Mouse (Mus musculus): ENCODE measurements at regions not wholly inside any gene's neighbourhood (a gene's known extent, or its start where the extent isn't known, plus 50 kb on each side); places are given as distances from the start of the nearest gene placed in this dataset.

GRCm38 (mm10) chr10:111814648-111815047 is 157.8 kb upstream of the Krr1 start:
- no peak for ATAC-seq (ENCODE audit: insufficient number of reproducible peaks, low FRiP score, low TSS enrichment)

DNA sequence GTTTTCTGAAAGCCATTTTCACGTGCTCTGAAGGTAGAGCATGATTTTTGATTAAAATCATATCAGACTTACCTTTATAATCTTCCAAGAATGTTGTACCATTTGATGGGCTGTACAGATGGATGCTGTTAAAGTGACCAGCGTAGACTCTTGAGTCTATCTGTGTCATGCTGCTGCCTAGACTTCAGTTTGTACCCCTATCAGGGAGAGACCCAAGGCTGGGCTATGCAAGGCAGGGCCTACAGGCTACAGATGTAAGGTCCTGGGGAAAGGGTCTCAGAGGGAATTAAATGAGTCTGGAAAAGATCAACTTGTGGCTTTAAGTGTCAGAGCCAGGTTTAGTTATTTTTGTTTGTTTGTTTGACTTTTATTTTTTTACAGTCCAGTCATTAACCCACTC is 157.3 kb upstream of the Krr1 start:
- ATAC-seq (ENCODE audit: insufficient number of reproducible peaks, low FRiP score, low TSS enrichment): no peak

GRCm38 (mm10) chr10:111815821-111816599 is 156.5 kb upstream of the Krr1 start:
- no peak for ATAC-seq (ENCODE audit: insufficient number of reproducible peaks, low FRiP score, low TSS enrichment)

DNA sequence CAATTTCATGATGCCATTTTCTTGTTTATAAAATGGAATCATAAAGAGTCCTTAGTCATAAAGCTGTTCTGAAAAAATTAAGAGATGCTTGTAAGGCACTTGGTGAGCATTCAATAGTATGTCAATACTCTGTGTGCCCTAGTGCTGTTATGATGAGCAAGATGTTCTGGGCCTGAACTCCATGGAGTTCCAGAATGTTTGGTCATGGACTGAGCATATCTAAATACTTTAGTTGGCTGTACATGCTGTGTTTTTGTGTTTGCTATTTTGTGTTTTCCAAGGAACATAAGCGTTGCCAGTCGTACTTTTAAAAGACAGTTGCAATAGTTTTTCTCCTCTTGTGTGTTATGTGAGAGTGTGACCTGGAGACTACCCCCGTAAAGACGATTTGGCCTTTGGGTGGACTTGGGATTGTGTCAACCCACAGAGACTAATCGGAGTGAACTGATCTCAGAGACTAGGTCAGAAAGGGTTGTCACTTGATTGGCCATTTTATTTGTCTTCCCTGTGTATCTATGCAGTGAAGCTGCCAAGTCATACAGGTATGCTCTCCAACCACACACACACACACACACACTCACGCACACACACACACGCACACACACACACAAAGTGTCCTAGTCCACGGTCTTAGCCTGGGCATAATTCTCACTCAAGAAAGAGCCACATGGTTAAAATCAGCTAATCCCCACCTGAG is 152.6 kb upstream of the Krr1 start:
- no peak for ATAC-seq (ENCODE audit: insufficient number of reproducible peaks, low FRiP score, low TSS enrichment)

DNA sequence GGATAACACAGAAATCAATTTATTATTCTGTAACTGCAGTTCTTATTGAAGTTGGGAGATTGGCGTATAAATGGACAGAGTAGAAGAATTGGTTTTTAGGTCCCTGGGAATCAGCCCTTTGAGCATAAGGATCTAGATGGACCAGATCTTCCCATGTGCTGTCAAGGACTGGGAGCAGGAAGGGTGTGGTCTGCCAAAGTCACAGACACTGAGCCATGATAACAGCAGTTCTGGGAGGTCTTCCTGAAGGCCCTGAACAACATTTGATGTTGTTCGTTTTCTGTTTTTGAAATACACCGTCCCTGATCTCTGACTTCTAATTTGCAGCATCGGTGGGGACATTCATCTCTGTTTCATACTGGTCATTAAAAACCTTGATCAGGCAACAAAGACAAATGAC is 147.6 kb upstream of the Krr1 start:
- ATAC-seq (ENCODE audit: insufficient number of reproducible peaks, low FRiP score, low TSS enrichment): no peak

- ATAC-seq (ENCODE audit: insufficient number of reproducible peaks, low FRiP score, low TSS enrichment): no peak
Measured at GRCm38 (mm10) chr10:111826033-111826754, 146.3 kb upstream of the Krr1 start.

- no peak for ATAC-seq (ENCODE audit: insufficient number of reproducible peaks, low FRiP score, low TSS enrichment)
Measured at GRCm38 (mm10) chr10:111827246-111827645, 145.2 kb upstream of the Krr1 start.

DNA sequence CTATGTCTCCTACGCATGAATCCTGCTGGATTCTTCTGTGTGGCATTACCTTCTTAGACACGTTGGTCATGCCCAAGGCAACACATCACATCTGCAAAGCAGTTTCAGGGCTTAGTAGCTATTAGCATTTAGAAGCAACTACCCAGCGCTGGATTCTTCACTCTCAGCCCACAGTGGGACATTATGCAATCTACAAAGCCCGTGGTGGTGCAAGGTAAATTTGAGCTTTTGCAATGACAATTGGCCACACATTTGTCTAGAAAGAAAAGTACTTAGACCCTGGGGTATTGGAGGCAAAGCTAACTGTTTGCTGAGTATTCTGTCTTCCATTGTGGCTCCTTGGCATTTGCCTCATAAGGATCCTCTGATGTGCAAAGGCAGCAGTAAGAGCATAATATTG is 144.5 kb upstream of the Krr1 start:
- ATAC-seq (ENCODE audit: insufficient number of reproducible peaks, low FRiP score, low TSS enrichment): no peak

- ATAC-seq (ENCODE audit: insufficient number of reproducible peaks, low FRiP score, low TSS enrichment): no peak
Measured at GRCm38 (mm10) chr10:111828610-111829009, 143.9 kb upstream of the Krr1 start.

GRCm38 (mm10) chr10:111829291-111829690 is 143.2 kb upstream of the Krr1 start:
- ATAC-seq (ENCODE audit: insufficient number of reproducible peaks, low FRiP score, low TSS enrichment): no peak

- no peak for ATAC-seq (ENCODE audit: insufficient number of reproducible peaks, low FRiP score, low TSS enrichment)
Measured at GRCm38 (mm10) chr10:111831105-111831504, 141.4 kb upstream of the Krr1 start.

DNA sequence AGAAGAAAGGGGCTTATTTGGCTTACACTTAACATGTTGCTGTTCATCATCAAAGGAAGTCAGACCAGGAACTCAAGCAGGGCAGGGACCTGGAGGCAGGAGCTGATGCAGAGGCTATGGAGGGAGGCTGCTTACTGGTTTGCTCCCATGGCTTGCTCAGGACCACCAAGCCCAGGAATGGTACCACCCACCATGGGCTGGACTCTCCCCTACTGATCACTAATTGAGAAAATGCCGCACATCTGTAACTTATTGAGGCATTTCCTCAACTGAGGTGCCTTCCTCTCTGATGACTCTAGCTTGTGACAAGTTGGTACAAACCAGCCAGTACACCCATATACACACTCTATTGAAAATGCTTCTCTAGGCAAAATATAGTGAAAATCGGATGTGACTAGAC is 138.9 kb upstream of the Krr1 start:
- no peak for ATAC-seq (ENCODE audit: insufficient number of reproducible peaks, low FRiP score, low TSS enrichment)

GRCm38 (mm10) chr10:111834280-111834679 is 138.2 kb upstream of the Krr1 start:
- ATAC-seq (ENCODE audit: insufficient number of reproducible peaks, low FRiP score, low TSS enrichment): no peak

GRCm38 (mm10) chr10:111834925-111835823 is 137.3 kb upstream of the Krr1 start:
- ATAC-seq (ENCODE audit: insufficient number of reproducible peaks, low FRiP score, low TSS enrichment): no peak

GRCm38 (mm10) chr10:111836191-111836590 is 136.3 kb upstream of the Krr1 start:
- no peak for ATAC-seq (ENCODE audit: insufficient number of reproducible peaks, low FRiP score, low TSS enrichment)

GRCm38 (mm10) chr10:111836802-111837201 is 135.7 kb upstream of the Krr1 start:
- ATAC-seq (ENCODE audit: insufficient number of reproducible peaks, low FRiP score, low TSS enrichment): no peak

DNA sequence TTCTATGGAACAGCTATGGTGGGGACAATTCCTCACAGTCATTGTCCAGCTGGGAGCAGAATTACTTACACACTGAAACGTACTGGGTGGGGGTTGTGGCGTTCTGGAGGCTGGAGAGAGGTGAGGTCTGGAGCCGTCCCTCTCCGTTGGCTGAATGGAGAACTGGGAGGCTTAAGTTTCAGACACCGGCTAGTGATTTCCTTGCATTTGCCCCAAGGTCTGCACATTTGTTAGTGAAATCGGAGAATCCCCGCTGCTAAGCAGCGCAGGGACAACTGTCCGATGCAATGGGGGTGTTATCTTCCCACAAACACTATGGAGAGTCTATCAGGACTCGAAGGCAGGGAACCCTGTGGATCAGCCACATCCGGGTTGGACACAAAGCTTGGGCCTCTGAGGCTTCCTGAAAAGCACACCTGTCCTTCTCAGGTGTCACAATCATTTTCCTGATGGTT is 130.1 kb upstream of the Krr1 start:
- ATAC-seq (ENCODE audit: insufficient number of reproducible peaks, low FRiP score, low TSS enrichment): no peak

- ATAC-seq (ENCODE audit: insufficient number of reproducible peaks, low FRiP score, low TSS enrichment): no peak
Measured at GRCm38 (mm10) chr10:111842896-111843295, 129.6 kb upstream of the Krr1 start.

DNA sequence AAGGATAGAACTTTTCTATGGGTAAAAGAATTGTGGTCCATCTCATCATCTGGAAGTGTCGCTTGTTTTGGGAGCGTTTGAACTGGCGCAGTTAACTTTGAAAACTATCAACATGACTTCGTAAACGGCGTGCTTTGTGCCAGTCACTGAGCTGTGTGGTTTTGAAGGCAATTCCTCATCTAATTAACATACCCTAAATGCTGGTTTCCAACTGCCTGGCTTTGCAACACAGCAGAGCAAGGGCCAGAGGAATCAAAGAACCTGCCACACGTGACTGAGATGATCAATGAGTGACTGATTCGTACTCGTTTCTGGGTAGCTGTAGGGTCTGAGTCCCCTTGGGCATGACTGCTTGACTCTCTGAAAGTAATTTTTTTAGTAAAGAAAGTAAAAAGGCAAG is 129.2 kb upstream of the Krr1 start:
- no peak for ATAC-seq (ENCODE audit: insufficient number of reproducible peaks, low FRiP score, low TSS enrichment)

GRCm38 (mm10) chr10:111844144-111844543 is 128.3 kb upstream of the Krr1 start:
- peak; percentile 88 for ATAC-seq (ENCODE audit: insufficient number of reproducible peaks, low FRiP score, low TSS enrichment)
